Mouse (Mus musculus) embryo, embryonic 10 days (tissue): Measurements from ENCODE around the gene Pygo2.
"Not testable (repeated sequence)": the region's sequence is repeated elsewhere in the genome, so short reads cannot be mapped to it uniquely, and the experiment has no call there.

Source experiments
- DNase-seq: peaks from one replicate; pipeline ENCODE4 v3.0.0-alpha.2; 2015; ENCODE audit warnings: low spot score

The Pygo2 gene

GRCm38 (mm10) chr3:89420421-89420820, 9.6 kb upstream of the Pygo2 start:
- DNase-seq, result no peak

DNA sequence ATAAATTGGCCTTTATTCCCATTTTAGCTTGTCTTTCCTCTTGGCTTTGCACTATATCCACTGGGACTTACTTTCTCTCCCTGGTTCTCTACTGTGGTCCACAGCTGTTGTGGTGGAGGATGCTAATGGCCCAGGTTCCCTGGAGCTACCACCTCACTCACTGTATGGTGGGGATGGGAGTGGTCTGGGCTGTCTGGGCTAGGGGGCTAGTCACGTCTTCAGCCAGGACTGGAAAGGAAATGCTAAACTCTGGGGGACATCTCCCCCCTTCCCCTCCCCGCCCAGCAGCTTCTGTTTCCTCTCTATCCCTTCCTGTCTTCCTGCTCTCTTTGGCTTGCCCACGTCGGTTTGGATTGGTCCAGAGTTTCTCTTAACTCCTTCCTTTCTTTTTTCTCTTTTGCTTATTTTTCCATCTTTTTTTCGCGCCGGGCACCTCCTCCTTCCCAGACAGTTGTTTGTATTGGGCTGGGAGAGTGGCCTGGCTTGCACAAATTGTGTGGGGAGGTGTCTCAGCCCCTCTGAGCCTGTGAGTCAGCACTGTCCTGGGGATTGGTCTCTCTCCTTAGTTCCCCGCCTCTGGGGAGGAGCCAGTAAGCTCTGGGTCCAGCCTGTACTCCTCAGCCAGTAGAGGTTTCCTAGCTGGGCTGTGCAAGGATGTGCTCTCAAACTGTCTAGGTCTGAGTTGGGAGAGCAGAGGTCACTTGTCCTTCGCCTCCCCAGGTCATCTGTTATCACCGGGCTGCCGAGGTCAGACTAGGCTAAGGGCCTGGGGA, 8.8 kb upstream of the Pygo2 start:
- peak; percentile 91 for DNase-seq

GRCm38 (mm10) chr3:89421810-89422473, 8.1 kb upstream of the Pygo2 start:
- DNase-seq, result no peak

DNA sequence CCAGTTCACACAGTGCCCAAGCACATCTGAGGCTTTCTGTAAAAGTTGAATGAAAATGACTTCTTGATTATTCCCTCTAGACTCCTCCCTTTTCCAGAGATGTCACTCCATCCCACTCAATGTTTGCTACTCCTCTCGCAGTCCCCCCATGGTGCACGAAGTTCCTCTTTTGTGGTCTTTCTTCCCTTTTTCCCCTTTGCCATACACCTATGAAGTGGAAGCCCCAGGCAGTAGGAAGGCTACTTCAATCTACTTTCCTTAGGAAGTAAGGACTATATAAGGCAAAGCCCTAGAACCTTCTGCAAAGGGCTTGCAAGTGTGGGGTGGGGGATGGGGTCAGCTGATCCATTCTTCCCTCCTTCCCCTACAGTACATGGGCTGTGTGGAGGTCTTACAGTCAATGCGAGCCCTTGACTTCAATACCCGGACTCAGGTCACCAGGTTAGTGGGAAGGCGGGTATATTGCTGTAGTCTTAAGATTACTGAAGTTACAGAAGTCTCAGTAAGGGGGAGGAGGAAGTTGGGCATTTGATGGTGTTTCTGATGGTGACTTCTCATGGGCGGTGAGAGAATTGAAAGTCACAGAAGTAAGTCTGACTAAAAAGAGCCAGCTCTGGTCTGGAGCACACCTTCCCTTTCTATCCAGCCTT, 7.3 kb upstream of the Pygo2 start:
- DNase-seq, result no peak

DNA sequence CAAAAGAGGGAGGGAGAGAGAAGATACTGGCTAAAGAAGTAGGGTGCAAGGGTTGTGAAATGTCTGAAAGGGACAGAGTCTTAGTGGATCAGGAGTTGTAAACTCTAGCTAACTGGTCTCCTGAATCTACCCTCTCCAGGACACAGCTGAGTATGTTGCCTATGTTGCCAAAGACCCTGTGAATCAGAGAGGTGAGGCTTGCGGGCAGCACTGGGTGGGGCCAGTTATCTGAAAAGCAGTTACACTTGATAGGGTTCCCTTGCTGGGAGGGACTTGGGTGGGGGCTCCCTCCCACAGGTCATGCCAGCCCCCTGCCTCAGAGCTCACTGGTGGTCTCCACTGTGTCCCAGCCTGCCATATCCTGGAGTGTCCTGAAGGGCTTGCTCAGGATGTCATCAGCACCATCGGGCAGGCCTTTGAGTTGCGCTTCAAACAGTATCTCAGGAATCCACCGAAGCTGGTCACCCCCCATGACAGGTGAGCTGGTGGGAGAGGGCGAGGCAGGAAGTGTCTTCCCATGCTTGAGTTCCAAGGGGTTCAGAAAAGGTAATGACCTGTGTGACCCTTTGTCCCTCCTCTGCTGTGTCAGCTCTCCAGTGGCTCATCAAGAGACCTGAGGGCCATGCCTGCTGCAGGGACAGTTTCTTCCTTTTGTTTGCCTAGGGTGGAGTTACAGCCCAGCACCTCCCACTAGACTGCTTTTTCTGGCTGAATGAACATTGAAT, 5.4 kb upstream of the Pygo2 start:
- no peak for DNase-seq

- DNase-seq, result no peak
Measured at GRCm38 (mm10) chr3:89425141-89425525, 4.9 kb upstream of the Pygo2 start.

GRCm38 (mm10) chr3:89425876-89426275, 4.1 kb upstream of the Pygo2 start:
- no peak for DNase-seq

DNA sequence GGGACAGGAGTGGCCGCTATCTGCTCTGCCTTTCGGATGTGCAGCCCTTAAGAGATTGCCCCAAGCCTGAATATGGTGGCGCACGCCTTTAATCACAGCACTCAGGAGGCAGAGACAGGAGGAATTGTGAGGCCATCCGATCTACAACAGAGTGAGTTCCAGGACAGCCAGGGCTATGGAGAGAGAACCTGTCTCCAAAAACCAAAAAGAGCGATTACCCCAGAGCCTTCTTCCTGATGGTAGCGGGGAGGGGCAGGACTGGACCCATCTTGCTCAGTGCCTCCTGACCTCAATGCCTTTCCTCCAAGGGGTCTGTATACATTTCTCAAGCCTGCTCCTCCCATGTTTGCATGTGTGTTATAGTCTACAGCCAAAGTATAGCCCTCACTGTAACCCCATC, 993 bp upstream of the Pygo2 start:
- not testable (repeated sequence) for DNase-seq

- no peak for DNase-seq
Measured at GRCm38 (mm10) chr3:89432606-89433005, 2.6 kb downstream of the Pygo2 start.

GRCm38 (mm10) chr3:89434532-89434931, 4.5 kb downstream of the Pygo2 start:
- no peak for DNase-seq

DNA sequence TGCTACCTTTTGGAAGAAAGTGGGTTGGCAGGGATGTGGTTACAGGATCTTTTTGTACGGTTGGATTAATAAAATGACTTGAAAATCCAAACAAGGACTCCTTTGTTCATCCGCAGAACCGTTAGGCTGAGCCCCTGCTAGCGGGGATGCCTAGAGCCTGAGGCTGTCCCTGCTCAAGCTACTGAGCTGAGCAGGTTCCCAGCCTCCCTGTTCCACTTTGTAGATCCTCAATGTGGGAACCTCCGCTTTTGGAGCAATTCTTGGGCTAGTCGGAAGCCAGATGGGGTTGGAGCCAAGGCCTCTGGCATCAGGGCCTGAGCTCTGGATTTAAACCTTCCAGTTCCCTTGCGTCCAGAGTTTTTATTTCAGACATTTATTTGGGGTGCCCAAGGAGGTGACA, 5.0 kb downstream of the Pygo2 start:
- no peak for DNase-seq

DNA sequence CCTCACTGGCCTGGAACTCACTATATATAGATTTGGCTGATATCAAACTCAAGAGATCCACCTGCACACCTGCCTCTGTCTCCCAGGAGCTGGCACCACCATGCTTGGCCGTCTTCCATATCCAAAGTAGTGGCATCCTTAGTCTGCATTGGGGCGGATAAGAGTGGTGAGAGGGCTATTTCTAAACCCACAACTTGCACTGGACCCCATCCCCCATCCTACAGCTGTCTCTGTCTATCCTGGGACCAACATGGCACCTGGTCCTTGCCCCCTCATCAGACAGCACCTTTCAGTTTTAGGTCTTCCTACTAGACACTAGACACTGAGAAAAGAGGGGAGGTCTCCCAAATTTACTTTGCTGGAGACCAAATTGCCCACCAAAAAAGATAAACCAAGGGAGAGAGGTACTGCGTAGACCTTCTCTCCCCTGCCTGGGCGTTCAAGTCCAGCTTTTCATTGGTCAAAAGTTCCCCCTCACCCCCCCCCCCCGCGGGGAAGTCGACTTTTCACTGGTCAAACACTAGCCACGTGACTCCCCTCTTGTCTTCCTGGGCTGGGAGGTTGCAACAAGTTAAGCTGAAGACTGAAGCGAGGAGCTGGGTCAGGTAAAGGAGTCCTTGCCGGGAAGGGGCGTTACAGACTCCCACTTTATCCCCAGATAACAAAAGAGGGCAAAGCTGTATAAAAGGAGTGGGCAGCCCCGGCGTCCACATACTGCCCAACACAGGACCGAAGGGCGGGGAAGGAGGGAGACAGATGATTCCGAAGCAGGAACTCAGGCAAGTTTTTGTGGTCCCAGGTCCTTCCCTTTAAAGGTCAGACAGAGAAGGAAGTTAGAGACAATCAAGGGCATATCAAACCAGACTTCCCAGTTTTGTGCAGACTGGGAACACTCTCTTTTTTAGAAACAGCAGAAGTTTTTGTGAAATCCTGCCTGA, 6.4 kb downstream of the Pygo2 start, which contains the start of gene Pbxip1:
TSS of gene Pbxip1 (plus strand) at position 531 of the 938 bp plus-strand sequence.
- peak; percentile 90 for DNase-seq

GRCm38 (mm10) chr3:89437269-89437668, 7.3 kb downstream of the Pygo2 start:
- peak; percentile 69 for DNase-seq

DNA sequence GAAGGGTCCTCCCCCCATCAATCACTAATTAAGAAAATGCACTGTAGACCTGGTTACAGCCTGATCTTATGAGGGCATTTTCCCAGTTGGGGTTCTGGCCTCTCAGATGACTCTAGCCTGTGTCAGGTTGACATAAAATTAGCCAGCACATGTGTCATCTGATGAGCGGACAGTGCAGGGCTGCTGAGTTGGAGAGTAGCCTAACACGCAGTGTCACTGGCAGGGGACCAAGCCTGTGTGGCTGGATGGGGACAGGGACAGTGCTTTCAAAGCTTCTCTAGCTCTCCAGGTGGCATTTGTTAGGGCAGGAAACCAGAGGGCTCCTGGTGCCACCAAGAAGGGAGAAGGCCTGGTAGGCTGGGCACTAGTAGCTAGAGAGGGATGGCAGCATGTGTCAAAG, 10.7 kb downstream of the Pygo2 start:
- no peak for DNase-seq

GRCm38 (mm10) chr3:89448720-89449537, 18.9 kb downstream of the Pygo2 start:
- DNase-seq, result no peak

GRCm38 (mm10) chr3:89449541-89449940, 19.5 kb downstream of the Pygo2 start:
- peak; percentile 74 for DNase-seq

GRCm38 (mm10) chr3:89451916-89452315, 21.9 kb downstream of the Pygo2 start:
- DNase-seq, result no peak

DNA sequence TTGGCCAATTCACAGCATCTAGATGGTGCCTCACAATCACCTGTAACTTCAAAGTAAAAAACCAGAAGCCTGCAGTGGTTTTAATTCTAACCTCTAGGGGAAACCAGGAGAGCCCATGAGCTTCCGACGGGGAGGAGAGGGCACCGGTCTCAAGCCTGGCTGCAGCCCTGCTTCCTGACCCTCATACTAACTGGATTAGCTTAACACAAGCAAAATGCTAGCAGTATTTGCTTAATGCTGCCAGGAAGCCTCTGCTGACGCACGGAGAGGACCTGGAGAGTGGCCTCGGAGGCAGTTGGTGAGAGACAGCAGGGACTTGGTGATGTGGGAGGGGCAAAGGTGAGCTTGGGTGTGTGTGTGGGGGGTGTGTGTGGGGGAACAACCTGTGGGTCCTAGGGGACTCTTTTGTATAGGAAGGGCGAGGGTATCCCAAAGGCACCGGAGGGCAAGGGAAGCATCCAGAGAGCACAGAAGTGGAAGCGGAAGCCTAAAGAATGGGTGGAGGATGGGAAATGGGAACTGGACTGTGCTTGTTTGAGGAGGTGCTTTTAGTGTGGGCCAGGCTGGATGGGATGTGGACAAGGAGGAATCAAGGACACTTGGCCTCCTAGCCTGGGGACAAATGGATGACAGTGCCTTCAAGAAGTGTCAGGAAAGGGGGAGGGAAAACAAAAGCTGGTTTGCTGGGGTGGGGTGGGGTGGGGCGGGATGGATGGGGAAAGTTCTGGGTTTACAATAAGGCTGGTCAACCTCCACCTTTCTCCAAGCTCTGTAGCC, 24.6 kb downstream of the Pygo2 start, which contains the start of gene Pmvk:
TSS of gene Pmvk (plus strand) at position 141 of the 777 bp plus-strand sequence.
- no peak for DNase-seq

DNA sequence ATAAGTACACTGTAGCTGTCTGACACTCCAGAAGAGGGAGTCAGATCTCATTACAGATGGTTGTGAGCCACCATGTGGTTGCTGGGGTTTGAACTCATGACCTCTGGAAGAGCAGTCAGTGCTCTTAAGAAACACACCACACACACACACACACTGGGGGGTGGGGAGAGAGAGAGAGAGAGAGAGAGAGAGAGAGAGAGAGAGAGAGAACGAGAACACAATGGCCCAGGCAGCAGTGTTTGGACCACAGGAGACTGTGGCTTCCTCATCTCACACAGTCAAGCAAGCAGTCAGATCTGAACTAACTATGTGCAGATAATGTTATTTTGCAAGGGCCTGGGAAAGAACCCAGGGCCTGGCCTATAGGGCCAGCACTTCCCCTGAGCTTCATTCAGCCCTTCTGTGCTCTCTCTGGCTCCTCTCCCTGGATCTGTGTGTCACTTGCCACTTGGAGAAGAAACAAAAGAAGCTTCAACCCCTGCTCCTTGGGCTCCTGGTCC, 25.8 kb downstream of the Pygo2 start:
- DNase-seq, result no peak
